Mouse (Mus musculus): ENCODE measurements around the gene Trub2. TPM values are rescaled to one million over a fixed set of nuclear protein-coding genes. Genes with fewer than 3 reads are reported as not detected.

Trub2 gene
- polyA plus RNA-seq, 1 experiment from 2014 or later = 11.1 TPM

DNA sequence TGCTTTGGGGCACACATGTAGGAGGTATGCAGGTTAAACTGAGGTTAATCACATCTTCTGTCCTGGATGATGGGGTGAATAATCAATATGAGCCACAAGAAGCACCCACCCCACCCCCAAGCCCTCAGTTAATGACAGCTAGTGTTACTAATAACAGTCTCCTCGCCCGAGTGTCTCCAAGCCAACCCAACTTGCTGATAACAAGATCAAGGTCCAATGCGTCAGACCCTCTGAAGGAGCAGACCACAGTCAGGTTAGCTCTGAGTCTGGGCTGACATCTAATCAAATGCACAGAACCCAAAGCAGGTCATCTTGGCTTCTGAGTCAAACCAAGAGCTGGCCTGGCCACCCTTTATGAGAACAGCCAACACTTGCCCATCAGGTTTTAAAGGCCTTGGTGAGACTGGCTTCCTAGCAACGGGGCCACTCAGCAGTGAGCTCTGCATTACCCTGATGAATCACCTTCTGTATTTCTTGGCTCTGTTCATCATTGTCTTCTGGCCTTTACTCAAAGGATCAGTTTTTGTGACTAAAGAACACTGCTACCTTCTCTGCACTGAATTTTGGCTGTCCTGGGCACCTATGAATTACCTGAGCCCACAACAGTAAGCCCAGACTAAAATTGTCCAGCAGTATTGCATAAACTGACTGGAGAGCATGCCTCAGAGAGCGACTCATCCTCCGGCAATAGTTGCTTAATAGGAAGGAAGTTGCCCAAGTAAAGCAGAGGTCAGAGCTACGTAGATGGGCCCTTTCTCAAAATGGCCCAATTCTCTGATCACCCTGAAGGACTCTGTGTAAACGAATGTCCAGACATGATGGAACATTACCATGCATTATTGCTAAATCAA lies 16.5 kb downstream of the Trub2 start:
- H3K36me3 ChIP-seq (replicated peaks) = peaks cover 5% of the 10 kb centered on the region; the same call in 1 of the 2 replicates
- no peak overlapping the region for H3K4me2 ChIP-seq
- no peak overlapping the region for H3K9ac ChIP-seq
- ATAC-seq (ENCODE audit: insufficient read depth) = 0 out of 2 replicates have a peak, but pooled peaks have one; percentile 50
- no peak overlapping the region for H3K27ac ChIP-seq (replicated peaks)
- H3K4me1 ChIP-seq (replicated peaks) = peaks cover 22% of the 10 kb centered on the region
- H3K4me3 ChIP-seq (replicated peaks) = no peak overlapping the region
- H3K27me3 ChIP-seq = no peaks in the 10 kb centered on the region
- H3K9me3 ChIP-seq (replicated peaks) = no peaks in the 10 kb centered on the region
- WGBS (ENCODE audit: insufficient replicate concordance) = 29% methylated on average over 8 of the region's 8 CpGs

DNA sequence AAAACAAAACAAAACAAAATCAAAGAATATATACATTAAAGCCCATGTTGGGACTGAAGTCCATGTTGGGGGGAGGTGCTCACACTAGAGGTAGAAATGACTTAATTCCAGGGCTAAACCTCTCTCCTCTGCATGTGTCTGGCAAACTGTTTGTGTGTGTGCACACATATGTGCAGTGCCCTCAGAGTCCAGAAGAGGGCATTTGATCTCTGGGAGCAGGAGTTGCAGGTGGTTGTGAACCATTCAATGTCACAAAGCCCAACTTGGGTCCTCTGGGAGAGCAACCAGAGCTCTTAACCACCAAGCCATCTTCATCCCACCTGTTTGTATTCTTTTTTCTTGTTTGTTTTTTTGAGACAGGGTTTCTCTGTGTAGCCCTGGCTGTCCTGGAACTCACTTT lies 18.1 kb downstream of the Trub2 start:
- H3K27me3 ChIP-seq = no peaks in the 10 kb centered on the region
- H3K9ac ChIP-seq = no peak overlapping the region
- no peaks in the 10 kb centered on the region for H3K36me3 ChIP-seq (replicated peaks)
- no peak overlapping the region for H3K27ac ChIP-seq (replicated peaks)
- no peak overlapping the region for H3K4me3 ChIP-seq (replicated peaks)
- no peak overlapping the region for H3K4me2 ChIP-seq
- ATAC-seq (ENCODE audit: insufficient read depth) = no peak
- peaks cover 22% of the 10 kb centered on the region for H3K4me1 ChIP-seq (replicated peaks)
- H3K9me3 ChIP-seq (replicated peaks) = no peaks in the 10 kb centered on the region

DNA sequence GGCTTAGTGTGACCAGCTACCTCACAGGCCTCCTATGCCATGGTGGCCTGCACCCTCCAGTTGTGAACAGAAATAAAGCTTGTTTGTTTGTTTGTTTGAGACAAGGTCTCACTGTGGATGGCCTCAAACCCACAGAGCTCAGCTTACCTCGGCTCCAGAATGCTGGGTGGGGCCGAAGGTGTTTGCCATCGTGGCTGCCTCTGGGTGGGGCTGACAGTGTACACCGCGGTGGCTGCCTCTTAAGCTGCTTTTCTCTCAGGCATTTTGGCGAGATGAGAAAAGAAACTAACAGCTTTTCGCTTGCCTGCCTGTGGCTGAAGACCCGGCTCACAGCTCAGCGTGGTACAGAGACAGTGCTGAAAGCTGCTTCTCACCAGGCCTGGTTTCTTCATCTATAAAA lies 19.4 kb downstream of the Trub2 start:
- H3K4me1 ChIP-seq (replicated peaks) = peaks cover 19% of the 10 kb centered on the region
- H3K36me3 ChIP-seq (replicated peaks) = no peaks in the 10 kb centered on the region
- no peaks in the 10 kb centered on the region for H3K27me3 ChIP-seq
- no peak overlapping the region for H3K27ac ChIP-seq (replicated peaks)
- H3K9ac ChIP-seq = no peak overlapping the region
- no peaks in the 10 kb centered on the region for H3K9me3 ChIP-seq (replicated peaks)
- H3K4me2 ChIP-seq = no peak overlapping the region
- WGBS (ENCODE audit: insufficient replicate concordance) = 46% methylated on average over 9 of the region's 9 CpGs
- no peak for ATAC-seq (ENCODE audit: insufficient read depth)
- H3K4me3 ChIP-seq (replicated peaks) = no peak overlapping the region

DNA sequence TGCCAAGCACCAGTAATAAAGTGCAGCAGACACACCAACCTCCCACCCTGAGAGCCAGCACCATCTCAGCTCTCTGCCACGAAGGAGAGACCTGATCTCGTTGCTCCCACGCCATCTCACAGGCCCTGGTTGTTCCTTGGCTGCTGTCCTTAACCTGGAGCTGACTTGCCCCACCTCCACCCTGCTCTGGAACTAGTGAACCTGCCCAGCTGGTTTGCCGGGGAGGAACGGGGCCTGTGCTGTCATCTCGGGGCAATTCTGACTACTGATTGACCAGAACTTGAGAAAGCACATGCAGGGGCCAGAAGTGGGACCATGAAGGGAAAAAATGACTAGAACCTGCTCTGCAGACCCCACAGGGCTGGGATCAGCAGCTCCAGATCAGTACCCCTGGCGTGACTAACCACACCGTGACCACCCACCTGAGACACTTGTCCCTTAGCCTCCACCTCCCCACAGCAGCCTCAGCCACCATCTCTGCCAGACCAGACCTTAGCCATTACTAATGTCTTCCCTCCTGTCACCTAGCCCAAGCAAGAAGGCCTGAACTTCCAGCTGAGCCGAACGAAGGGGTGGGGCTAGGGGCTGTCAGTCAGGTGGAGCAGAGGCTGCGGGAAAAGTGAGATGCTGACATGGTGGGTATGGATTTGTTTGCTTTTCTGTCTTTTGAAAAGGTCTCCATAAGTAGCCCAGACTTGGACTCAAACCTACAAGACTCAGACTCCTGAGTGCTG lies 20.2 kb downstream of the Trub2 start:
- Histone ChIP-seq H3K4me2 (no peak overlapping the region), H3K4me1 (replicated peaks) (peaks cover 12% of the 10 kb centered on the region; the same call in 1 of the 2 replicates), H3K27ac (replicated peaks) (no peak overlapping the region), H3K4me3 (replicated peaks) (no peak overlapping the region), H3K36me3 (replicated peaks) (no peaks in the 10 kb centered on the region), H3K9me3 (replicated peaks) (no peaks in the 10 kb centered on the region), H3K27me3 (peaks cover 3% of the 10 kb centered on the region), H3K9ac (no peak overlapping the region)
- no peak for ATAC-seq (ENCODE audit: insufficient read depth)
- 52% methylated on average over 11 of the region's 11 CpGs for WGBS (ENCODE audit: insufficient replicate concordance)

DNA sequence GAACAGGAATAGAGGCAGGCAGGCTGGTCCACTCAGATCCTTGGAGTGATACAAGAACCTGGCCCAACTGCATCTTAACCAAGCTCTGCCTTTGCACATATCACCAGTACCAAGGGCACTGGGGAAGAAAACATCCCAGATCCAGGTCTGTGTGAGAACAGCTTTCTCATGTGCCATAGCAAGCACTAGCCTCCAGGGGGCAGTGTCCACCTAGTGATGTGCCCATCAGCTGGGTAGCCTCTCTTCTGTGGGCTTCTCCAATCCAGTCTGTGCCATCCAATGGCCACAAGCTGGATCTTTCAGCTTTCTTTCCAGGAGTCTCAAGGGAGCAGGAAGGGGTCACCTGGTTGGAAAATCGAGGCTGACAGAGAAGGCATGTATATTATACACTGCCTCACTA lies 23.5 kb downstream of the Trub2 start:
- H3K9ac ChIP-seq = no peak overlapping the region
- peaks cover 16% of the 10 kb centered on the region for H3K27me3 ChIP-seq
- no peaks in the 10 kb centered on the region for H3K9me3 ChIP-seq (replicated peaks)
- H3K4me2 ChIP-seq = no peak overlapping the region
- no peak for ATAC-seq (ENCODE audit: insufficient read depth)
- no peaks in the 10 kb centered on the region for H3K4me1 ChIP-seq (replicated peaks)
- no peaks in the 10 kb centered on the region for H3K36me3 ChIP-seq (replicated peaks)
- no peak overlapping the region for H3K27ac ChIP-seq (replicated peaks)
- 0% methylated on average over 1 of the region's 1 CpGs for WGBS (ENCODE audit: insufficient replicate concordance)
- no peak overlapping the region for H3K4me3 ChIP-seq (replicated peaks)

DNA sequence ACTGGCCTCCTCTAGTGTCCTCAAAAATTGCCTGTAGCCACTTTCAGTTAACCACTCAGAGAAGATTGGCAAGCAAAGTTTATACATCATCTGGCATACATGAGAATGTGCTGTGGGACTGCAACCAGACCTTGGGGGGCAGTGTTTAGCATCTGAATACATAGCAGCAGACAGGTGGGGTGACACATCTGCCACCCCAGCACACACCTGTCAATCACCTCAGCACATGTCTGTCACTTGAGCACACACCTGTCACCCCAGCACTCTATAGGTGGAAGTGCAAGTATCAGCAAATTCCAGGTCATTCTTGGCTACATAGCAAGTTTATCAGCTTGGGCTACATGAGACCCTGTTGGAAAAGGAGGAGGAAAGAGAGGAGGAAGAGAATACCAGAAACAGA lies 32.6 kb downstream of the Trub2 start:
- H3K4me1 ChIP-seq (replicated peaks) = no peaks in the 10 kb centered on the region
- no peaks in the 10 kb centered on the region for H3K36me3 ChIP-seq (replicated peaks)
- no peak overlapping the region for H3K9ac ChIP-seq
- H3K27ac ChIP-seq (replicated peaks) = no peak overlapping the region
- H3K4me2 ChIP-seq = no peak overlapping the region
- H3K4me3 ChIP-seq (replicated peaks) = no peak overlapping the region
- peaks cover 36% of the 10 kb centered on the region for H3K27me3 ChIP-seq
- no peak for ATAC-seq (ENCODE audit: insufficient read depth)
- H3K9me3 ChIP-seq (replicated peaks) = no peaks in the 10 kb centered on the region

DNA sequence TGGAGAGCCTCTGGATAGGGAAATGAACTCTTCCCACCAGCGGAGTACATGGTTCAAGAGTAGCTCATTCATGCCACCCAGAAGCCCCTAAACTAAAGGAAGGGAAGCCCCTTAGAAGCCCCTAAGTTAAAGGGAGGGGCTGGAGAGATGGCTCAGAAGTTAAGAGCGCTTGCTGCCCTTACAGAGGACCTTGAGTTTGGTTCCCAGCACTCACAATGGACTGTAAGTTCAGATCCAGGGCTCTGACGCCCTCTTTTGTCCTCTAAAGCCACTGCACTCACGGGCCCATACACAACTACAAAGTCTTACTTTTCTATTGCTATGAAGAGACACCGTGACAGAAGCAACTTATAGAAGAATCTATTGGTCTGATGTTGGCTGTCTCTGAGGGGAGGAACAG lies 35.9 kb downstream of the Trub2 start:
- Histone ChIP-seq H3K27me3 (peaks cover 66% of the 10 kb centered on the region), H3K27ac (replicated peaks) (no peak overlapping the region), H3K4me1 (replicated peaks) (no peaks in the 10 kb centered on the region), H3K4me3 (replicated peaks) (no peak overlapping the region), H3K4me2 (no peak overlapping the region), H3K9ac (no peak overlapping the region), H3K36me3 (replicated peaks) (no peaks in the 10 kb centered on the region), H3K9me3 (replicated peaks) (no peaks in the 10 kb centered on the region)
- ATAC-seq (ENCODE audit: insufficient read depth) = no peak
- 64% methylated on average over 5 of the region's 5 CpGs for WGBS (ENCODE audit: insufficient replicate concordance)

DNA sequence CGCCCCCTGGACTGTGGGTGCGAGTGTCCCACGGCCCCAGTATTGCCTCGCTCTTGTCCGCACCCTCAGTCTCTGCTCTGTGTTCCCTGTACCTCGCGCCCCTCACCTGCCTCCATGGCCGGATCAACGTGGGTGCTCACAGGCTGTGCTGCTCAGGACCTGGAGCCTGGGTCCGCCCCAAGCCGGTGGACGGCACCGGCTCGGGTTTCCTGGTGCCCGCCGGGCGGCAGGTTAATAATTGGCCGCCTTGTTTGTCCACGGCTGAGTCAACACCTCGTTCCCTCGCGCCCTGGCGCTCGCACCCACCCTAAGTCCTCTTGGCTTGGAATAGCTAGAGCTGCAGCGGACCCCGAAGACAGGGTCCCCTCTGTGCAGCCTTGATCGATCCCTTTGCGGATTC lies 36.8 kb downstream of the Trub2 start, which contains the start of gene Gm13420:
Gm13420 (minus strand) TSS at position 189 of the 400 bp plus-strand sequence.
- Histone ChIP-seq H3K27ac (replicated peaks) (no peak within 1 kb of the TSS), H3K4me2 (peak within 1 kb of the TSS; percentile 57), H3K36me3 (replicated peaks) (no peaks in the 10 kb centered on the region), H3K9ac (no peak within 1 kb of the TSS), H3K9me3 (replicated peaks) (no peaks in the 10 kb centered on the region), H3K4me1 (replicated peaks) (no peaks in the 10 kb centered on the region), H3K27me3 (peaks cover 73% of the 10 kb centered on the region), H3K4me3 (replicated peaks) (peak within 1 kb of the TSS; percentile 23)
- ATAC-seq (ENCODE audit: insufficient read depth) = peak; percentile 57
- 10% methylated on average over 28 of the region's 28 CpGs for WGBS (ENCODE audit: insufficient replicate concordance)

DNA sequence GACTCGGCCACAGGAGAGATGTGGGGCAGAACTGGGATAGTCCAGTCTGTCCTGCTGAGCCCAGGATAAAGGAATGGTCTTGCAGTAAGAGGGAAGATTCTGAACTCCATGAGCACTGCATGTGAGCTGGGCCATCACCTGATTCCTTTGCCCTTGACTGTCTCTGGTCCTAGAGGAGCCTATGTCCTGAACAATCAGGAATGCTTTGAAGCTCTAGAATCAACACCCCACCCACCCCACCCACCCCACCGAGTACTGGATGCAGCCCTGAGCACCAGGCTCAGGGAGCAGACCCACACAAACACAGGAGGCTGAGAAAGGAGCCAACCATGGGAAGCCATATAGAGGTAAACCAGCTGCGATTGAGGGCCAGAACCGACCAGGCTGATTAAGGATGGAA lies 39.8 kb downstream of the Trub2 start:
- H3K4me3 ChIP-seq (replicated peaks) = no peak overlapping the region
- no peak overlapping the region for H3K4me2 ChIP-seq
- H3K9me3 ChIP-seq (replicated peaks) = no peaks in the 10 kb centered on the region
- no peak overlapping the region for H3K27ac ChIP-seq (replicated peaks)
- ATAC-seq (ENCODE audit: insufficient read depth) = no peak
- H3K4me1 ChIP-seq (replicated peaks) = no peaks in the 10 kb centered on the region
- peaks cover 86% of the 10 kb centered on the region for H3K27me3 ChIP-seq
- 57% methylated on average over 4 of the region's 4 CpGs for WGBS (ENCODE audit: insufficient replicate concordance)
- no peak overlapping the region for H3K9ac ChIP-seq
- no peaks in the 10 kb centered on the region for H3K36me3 ChIP-seq (replicated peaks)

DNA sequence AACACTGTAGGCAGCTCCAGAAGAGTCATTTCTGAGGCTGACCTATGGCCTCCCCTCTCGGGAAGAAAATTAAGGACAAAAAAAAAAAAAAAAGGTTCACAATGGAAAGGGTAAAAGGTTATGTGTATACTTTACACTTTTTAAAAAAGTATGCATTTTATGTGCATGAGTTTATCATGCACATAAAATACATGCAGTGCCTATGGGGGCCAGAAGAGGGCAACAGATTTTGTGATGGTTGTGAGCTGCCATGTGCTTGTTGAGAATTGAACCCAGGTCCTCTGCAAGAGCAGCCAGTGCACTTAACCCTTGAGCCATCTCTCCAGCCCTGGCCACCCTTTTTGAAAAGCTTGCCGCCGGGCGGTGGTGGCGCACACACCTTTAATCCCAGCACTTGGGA lies 40.5 kb downstream of the Trub2 start:
- H3K4me1 ChIP-seq (replicated peaks) = no peaks in the 10 kb centered on the region
- no peak for ATAC-seq (ENCODE audit: insufficient read depth)

DNA sequence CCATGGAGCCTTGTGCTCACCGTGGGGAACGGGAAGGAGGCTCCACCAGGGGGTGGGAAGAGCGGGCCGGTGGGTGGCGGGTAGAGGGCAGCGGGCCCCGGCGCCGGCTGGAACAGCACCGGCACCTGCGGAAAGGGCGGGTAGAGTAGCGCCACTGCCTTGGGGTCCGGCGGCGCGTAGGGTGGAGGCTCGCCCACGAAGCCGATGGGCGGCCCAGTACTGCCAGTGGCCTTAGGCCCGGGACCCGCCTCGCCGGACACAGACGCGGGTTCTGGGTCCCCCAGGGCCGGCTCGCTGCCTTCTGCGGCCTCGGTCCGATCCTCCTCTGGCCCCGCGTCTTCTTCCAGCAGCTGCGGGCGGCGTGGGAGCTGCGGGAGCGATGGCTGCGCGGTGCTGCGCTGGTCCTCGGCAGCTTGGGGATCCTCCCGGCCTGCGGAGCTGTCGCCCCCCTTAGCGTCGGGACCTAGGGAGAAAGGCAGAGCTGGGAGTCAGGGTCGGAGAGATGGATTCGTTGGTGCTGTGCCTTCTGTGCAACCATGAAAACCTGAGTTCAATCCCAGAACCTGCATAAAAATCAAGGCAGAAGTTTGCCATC lies 41.0 kb downstream of the Trub2 start:
- Histone ChIP-seq H3K36me3 (replicated peaks) (no peaks in the 10 kb centered on the region), H3K27ac (replicated peaks) (no peak overlapping the region), H3K4me1 (replicated peaks) (no peaks in the 10 kb centered on the region), H3K27me3 (peaks cover 74% of the 10 kb centered on the region), H3K4me2 (peak overlapping the region; percentile 41), H3K4me3 (replicated peaks) (no peak overlapping the region), H3K9ac (no peak overlapping the region), H3K9me3 (replicated peaks) (no peaks in the 10 kb centered on the region)
- WGBS (ENCODE audit: insufficient replicate concordance) = 6% methylated on average over 50 of the region's 50 CpGs
- no peak for ATAC-seq (ENCODE audit: insufficient read depth)

More for the DNA sequence above, 40.5 kb downstream of the Trub2 start:
- no peaks in the 10 kb centered on the region for H3K9me3 ChIP-seq (replicated peaks)
- WGBS (ENCODE audit: insufficient replicate concordance) = 51% methylated on average over 5 of the region's 5 CpGs
- H3K27ac ChIP-seq (replicated peaks) = no peak overlapping the region
- H3K36me3 ChIP-seq (replicated peaks) = no peaks in the 10 kb centered on the region
- H3K4me2 ChIP-seq = no peak overlapping the region
- no peak overlapping the region for H3K9ac ChIP-seq
- H3K27me3 ChIP-seq = peaks cover 80% of the 10 kb centered on the region
- H3K4me3 ChIP-seq (replicated peaks) = no peak overlapping the region

Measured in liver, embryonic 15.5 days (tissue).